Mouse (Mus musculus) mammary gland, adult 2 months (tissue): ENCODE data around the gene Crk. TPM values are rescaled to one million over a fixed set of nuclear protein-coding genes. Genes with fewer than 3 reads are reported as not detected.

Source experiments
- polyA plus RNA-seq: library from polyadenylated mRNA; depleted of rRNA; stranded (reverse); fragments of >200 nt; gene quantifications from 2 replicates; pipeline ENCODE4 v1.2.3, GENCODE M21; 2012; ENCODE audit warnings: low replicate concordance; rRNA removed

The Crk gene
- polyA plus RNA-seq = 37.2 and 132 TPM in 2 replicates

GRCm38 (mm10) chr11:75678747-75679438 is at the start of gene Crk:
Gene Crk (plus strand): TSS chr11:75679259.

GRCm38 (mm10) chr11:75630645-75631229 is 48.3 kb upstream of the Crk start, which contains the start of gene Inpp5k:
Gene Inpp5k (plus strand): TSS chr11:75630988.

GRCm38 (mm10) chr11:75650311-75650710 is 28.7 kb upstream of the Crk start, which contains the start of gene Myo1c:
Gene Myo1c (plus strand): TSS chr11:75650504.

DNA sequence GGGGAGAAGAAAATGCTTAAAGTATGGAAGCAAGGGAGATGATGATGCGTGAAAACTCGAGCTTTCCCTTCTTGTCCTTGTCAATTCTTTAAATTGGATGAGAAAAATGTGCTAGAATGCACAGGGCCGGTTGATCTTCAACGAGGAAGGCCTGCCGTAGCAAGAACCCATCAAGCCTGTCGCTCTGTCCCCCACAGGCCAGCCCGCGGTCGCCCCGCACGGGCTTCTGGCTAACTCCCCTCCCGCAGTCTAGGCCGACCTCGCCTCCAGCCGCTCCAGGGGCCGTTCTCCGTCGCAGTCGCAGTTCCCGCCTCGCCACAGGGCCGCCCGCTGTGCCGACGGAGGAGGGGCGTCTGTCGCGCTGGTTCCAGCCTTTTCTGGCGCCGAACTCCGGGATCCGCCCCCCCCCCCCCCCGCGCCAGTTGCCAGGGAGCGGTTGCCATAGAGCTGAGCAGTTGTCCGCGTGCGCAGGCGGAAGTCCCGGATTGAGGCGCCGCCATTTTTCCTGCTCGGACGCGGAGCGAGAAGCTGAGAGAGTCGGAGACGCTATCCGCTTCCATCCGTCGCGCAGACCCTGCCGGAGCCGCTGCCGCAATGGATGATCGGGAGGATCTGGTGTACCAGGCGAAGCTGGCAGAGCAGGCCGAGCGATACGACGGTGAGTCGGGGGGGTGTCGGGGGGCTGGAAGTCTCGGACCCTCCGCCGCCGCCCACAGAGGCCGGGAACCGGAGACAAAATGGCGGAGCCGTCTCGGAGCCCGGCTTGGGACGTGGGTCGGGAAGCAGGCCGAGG is 53.6 kb downstream of the Crk start, which contains the start of gene Ywhae:
Gene Ywhae, plus strand, starts transcription at position 436 of the 793 bp plus-strand sequence.

Other genes starting within 250 kb of the Crk start
- 0.50 and 4.5 TPM in 2 replicates for gene Serpinf2, start 239.7 kb upstream of the Crk start, polyA plus RNA-seq
- gene Wdr81, start 224.5 kb upstream of the Crk start, polyA plus RNA-seq = 18.9 and 37.8 TPM in 2 replicates
- gene Tlcd2, start 217.5 kb upstream of the Crk start, polyA plus RNA-seq = 53.5 and 54.9 TPM in 2 replicates
- gene Prpf8, start 192.4 kb upstream of the Crk start, polyA plus RNA-seq = 68.6 and 111 TPM in 2 replicates
- gene Rilp, start 169.2 kb upstream of the Crk start, polyA plus RNA-seq = 11.6 and 19.6 TPM in 2 replicates
- gene Scarf1, start 165.7 kb upstream of the Crk start, polyA plus RNA-seq = 23.6 and 35.5 TPM in 2 replicates
- 47.2 and 65.6 TPM in 2 replicates for gene Slc43a2, start 147.6 kb upstream of the Crk start, polyA plus RNA-seq
- gene Pitpna, start 91.2 kb upstream of the Crk start, polyA plus RNA-seq = 52.6 and 82.6 TPM in 2 replicates
- 53.0 and 107 TPM in 2 replicates for gene Inpp5k, start 48.3 kb upstream of the Crk start, polyA plus RNA-seq
- 134 and 141 TPM in 2 replicates for gene Myo1c, start 28.8 kb upstream of the Crk start, polyA plus RNA-seq
- gene Ywhae, start 53.6 kb downstream of the Crk start, polyA plus RNA-seq = 83.1 and 178 TPM in 2 replicates
- gene Doc2b, start 116.8 kb downstream of the Crk start, polyA plus RNA-seq = 1.1 and 1.7 TPM in 2 replicates